In genomic region chr7:27285698-27286066, GRCm38 (mm10) we compare ENCODE assay signal across 8 mouse cellular contexts. TPM values are rescaled to one million over a fixed set of nuclear protein-coding genes. Genes with fewer than 3 reads are reported as not detected.
DNase-seq lines count a peak whose midpoint lies in the region; ATAC-seq and TF ChIP-seq lines count a peak whose summit lies in the region.

No protein-coding gene starts in this region.

- peaks cover 15% of the 10 kb centered on the region for H3K36me3 ChIP-seq in forebrain, embryonic 12.5 days (replicated peaks)
- H3K36me3 ChIP-seq in lung, postnatal 0 days (ENCODE audit: insufficient read depth, low read length): peaks cover 4% of the 10 kb centered on the region; the same call in 1 of the 2 replicates

- peak; percentile 55 to 61 for DNase-seq in cerebellum, adult 2 months
- DNase-seq in cerebellum, adult 11 months: no peak
- DNase-seq in brain, adult 2 months (ENCODE audit: low read depth, low spot score): peak; percentile 80
- DNase-seq in heart, postnatal 36 days: peak; percentile 48 to 59
- peak; percentile 77 to 84 for DNase-seq in kidney, postnatal 36 days
- DNase-seq in lung, postnatal 0 days (ENCODE audit: low spot score): peak; percentile 87
- DNase-seq in retina, adult 2 months (ENCODE audit: low read depth, low spot score): peak; percentile 16

- peak overlapping the region; percentile 38 for H3K4me2 ChIP-seq in forebrain, embryonic 12.5 days
- H3K4me2 ChIP-seq in lung, postnatal 0 days (replicated peaks; ENCODE audit: low read depth, low read length): no peak overlapping the region

- no peaks in the 10 kb centered on the region for H3K27me3 ChIP-seq in cerebellum, adult 2 months (ENCODE audit: control insufficient read depth, insufficient read depth, low read length)
- peaks cover 16% of the 10 kb centered on the region for H3K27me3 ChIP-seq in forebrain, embryonic 12.5 days
- H3K27me3 ChIP-seq in lung, postnatal 0 days (replicated peaks; ENCODE audit: insufficient read depth, low read length): no peaks in the 10 kb centered on the region

- TF ChIP-seq EP300 in lung, postnatal 0 days (IDR thresholded peaks at IDR 0.05): no peak

- H3K27ac ChIP-seq in cerebellum, adult 2 months (ENCODE audit: insufficient read depth, low read length): no peak overlapping the region
- no peak overlapping the region for H3K27ac ChIP-seq in forebrain, embryonic 12.5 days
- H3K27ac ChIP-seq in lung, postnatal 0 days (ENCODE audit: low read length): no peak overlapping the region

- H3K4me3 ChIP-seq in cerebellum, adult 2 months (replicated peaks; ENCODE audit: insufficient read depth, low read depth, low read length): no peak overlapping the region
- H3K4me3 ChIP-seq in forebrain, embryonic 12.5 days (replicated peaks): peak overlapping the region; percentile 11; the same call in 1 of the 2 replicates
- H3K4me3 ChIP-seq in lung, postnatal 0 days (ENCODE audit: low read depth, low read length): no peak overlapping the region

- 5% methylated on average over 8 of the region's 8 CpGs for WGBS in cerebellum, adult 2 months
- WGBS in forebrain, embryonic 12.5 days: 5% methylated on average over 8 of the region's 8 CpGs
- 6% methylated on average over 8 of the region's 8 CpGs for WGBS in lung, postnatal 0 days

- ATAC-seq in forebrain, embryonic 12.5 days (ENCODE audit: low FRiP score): peak; percentile 76
- ATAC-seq in lung, postnatal 0 days: peak; percentile 82

- H3K9me3 ChIP-seq in forebrain, embryonic 12.5 days: no peaks in the 10 kb centered on the region
- H3K9me3 ChIP-seq in lung, postnatal 0 days (ENCODE audit: low read length): no peaks in the 10 kb centered on the region

- intact Hi-C loops in heart, postnatal 36 days (cut with DNase I): loop anchor here (2.0 kb wide), 1 partner anchor 153 kb away; no protein-coding TSS in a partner anchor

- TF ChIP-seq CTCF in cerebellum, adult 2 months (IDR thresholded peaks at IDR 0.05; ENCODE audit: borderline replicate concordance, insufficient read depth, low read depth, low read length): peak; percentile 73
- peak; percentile 90 for TF ChIP-seq CTCF in lung, postnatal 0 days (IDR thresholded peaks at IDR 0.05)

- H3K4me1 ChIP-seq in cerebellum, adult 2 months (ENCODE audit: control insufficient read depth, insufficient read depth, low read length): no peaks in the 10 kb centered on the region
- H3K4me1 ChIP-seq in forebrain, embryonic 12.5 days: peaks cover 11% of the 10 kb centered on the region
- H3K4me1 ChIP-seq in lung, postnatal 0 days (ENCODE audit: insufficient read depth, low read depth, low read length): no peaks in the 10 kb centered on the region

- H3K9ac ChIP-seq in forebrain, embryonic 12.5 days: no peak overlapping the region
- H3K9ac ChIP-seq in lung, postnatal 0 days (replicated peaks; ENCODE audit: low read depth): no peak overlapping the region

- no peak for TF ChIP-seq POLR2A in cerebellum, adult 2 months (IDR thresholded peaks at IDR 0.05; ENCODE audit: borderline replicate concordance, insufficient read depth, low read length)

RNA-seq across cellular contexts. Expression of gene Numbl, which starts 27.4 kb away (rescaled TPM):
- 56.7 and 64.1 TPM in 2 replicates for polyA plus RNA-seq in cerebellum, adult 2 months (2012; rRNA removed)
- polyA plus RNA-seq in forebrain, embryonic 12.5 days (2016; fragmentation: Nextera tagmentation; extraction: Ambion mirVana): 40.6 and 41.8 TPM in 2 replicates
- 1 to 10 TPM; 5.7 to 6.1 TPM for total RNA-seq in heart, postnatal 36 days (2021)
- 11.6 and 11.7 TPM in 2 replicates for polyA plus RNA-seq in lung, postnatal 0 days (2015; fragmentation: Nextera tagmentation; extraction: Ambion mirVana)

RNA-seq across cellular contexts. Expression of gene Ltbp4, which starts 51.8 kb away (rescaled TPM):
- polyA plus RNA-seq in cerebellum, adult 2 months (2012; rRNA removed): 26.9 and 28.2 TPM in 2 replicates
- 12.4 and 16.5 TPM in 2 replicates for polyA plus RNA-seq in forebrain, embryonic 12.5 days (2016; fragmentation: Nextera tagmentation; extraction: Ambion mirVana)
- total RNA-seq in heart, postnatal 36 days (2021): 100 to 1,000 TPM; 207 to 236 TPM
- 99.9 and 103 TPM in 2 replicates for polyA plus RNA-seq in lung, postnatal 0 days (2015; fragmentation: Nextera tagmentation; extraction: Ambion mirVana)

RNA-seq across cellular contexts. Expression of gene Coq8b, which starts 52.9 kb away (rescaled TPM):
- polyA plus RNA-seq in cerebellum, adult 2 months (2012; rRNA removed): 20.8 and 23.9 TPM in 2 replicates
- 20.2 and 21.0 TPM in 2 replicates for polyA plus RNA-seq in forebrain, embryonic 12.5 days (2016; fragmentation: Nextera tagmentation; extraction: Ambion mirVana)
- 10 to 100 TPM in 1 of 2 experiments, 1 to 10 TPM in 1; 8.8 to 11.2 TPM for total RNA-seq in heart, postnatal 36 days (2021)
- 21.3 and 23.6 TPM in 2 replicates for polyA plus RNA-seq in lung, postnatal 0 days (2015; fragmentation: Nextera tagmentation; extraction: Ambion mirVana)

RNA-seq across cellular contexts. Expression of gene Itpkc, which starts 57.2 kb away (rescaled TPM):
- 12.4 and 13.2 TPM in 2 replicates for polyA plus RNA-seq in cerebellum, adult 2 months (2012; rRNA removed)
- polyA plus RNA-seq in forebrain, embryonic 12.5 days (2016; fragmentation: Nextera tagmentation; extraction: Ambion mirVana): 6.3 and 7.5 TPM in 2 replicates
- total RNA-seq in heart, postnatal 36 days (2021): 1 to 10 TPM; 5.1 to 5.6 TPM
- polyA plus RNA-seq in lung, postnatal 0 days (2015; fragmentation: Nextera tagmentation; extraction: Ambion mirVana): 2.9 and 4.1 TPM in 2 replicates
